Mouse (Mus musculus) hindbrain, embryonic 13.5 days (tissue): ENCODE measurements around the gene Aldh1b1. TPM values are rescaled to one million over a fixed set of nuclear protein-coding genes. Genes with fewer than 3 reads are reported as not detected.

Experiments
- ATAC-seq: fragments of 200-750 bp; cut with Nextera tagmentation; 2 replicates; pipeline ENCODE4 v1.8.0; 2017; ENCODE audit warnings: moderate TSS enrichment; ENCODE audit not compliant: low FRiP score
- H3K27ac ChIP-seq: fragments of 300-500 bp; sonication (generic); 2 replicates; pipeline ENCODE4 v1.5.1; 2015; ENCODE audit warnings: inconsistent platforms, mild to moderate bottlenecking, moderate library complexity
- H3K27me3 ChIP-seq: fragments of 300-500 bp; sonication (generic); 2 replicates; pipeline ENCODE4 v1.6.1; 2015; ENCODE audit warnings: mild to moderate bottlenecking, inconsistent platforms
- H3K36me3 ChIP-seq: fragments of 300-500 bp; sonication (generic); 2 replicates; pipeline ENCODE4 v1.6.1; 2015; ENCODE audit warnings: mild to moderate bottlenecking, inconsistent platforms
- H3K4me1 ChIP-seq: fragments of 300-500 bp; sonication (generic); replicated peaks from 2 replicates; pipeline ENCODE4 v1.6.1; 2015; ENCODE audit warnings: inconsistent platforms
- H3K4me2 ChIP-seq: fragments of 300-500 bp; sonication (generic); 2 replicates; pipeline ENCODE4 v1.6.1; 2015; ENCODE audit warnings: inconsistent platforms, mild to moderate bottlenecking, moderate library complexity
- H3K4me3 ChIP-seq: fragments of 300-500 bp; sonication (generic); 2 replicates; pipeline ENCODE4 v1.5.1; 2015; ENCODE audit warnings: mild to moderate bottlenecking, inconsistent platforms
- H3K9ac ChIP-seq: fragments of 300-500 bp; sonication (generic); 2 replicates; pipeline ENCODE4 v1.6.1; 2015; ENCODE audit warnings: mild to moderate bottlenecking, inconsistent platforms
- H3K9me3 ChIP-seq: fragments of 300-500 bp; sonication (generic); 2 replicates; pipeline ENCODE4 v1.6.1; 2016; ENCODE audit warnings: inconsistent platforms
- WGBS: fragments of 180-500 bp; shearing (Covaris S2); methylation state at CpG from one replicate; pipeline ENCODE4 v1.1.7; 2015; 5-methylcytosine and 5-hydroxymethylcytosine counted together
- polyA plus RNA-seq: library from polyadenylated mRNA; unstranded; fragments of >200 nt; fragmentation: Nextera tagmentation; extraction: Ambion mirVana; gene quantifications from 2 replicates; pipeline ENCODE4 v1.2.1, GENCODE M21; 2015

Aldh1b1 gene
- polyA plus RNA-seq, 1 experiment from 2014 or later = 18.0 TPM

DNA sequence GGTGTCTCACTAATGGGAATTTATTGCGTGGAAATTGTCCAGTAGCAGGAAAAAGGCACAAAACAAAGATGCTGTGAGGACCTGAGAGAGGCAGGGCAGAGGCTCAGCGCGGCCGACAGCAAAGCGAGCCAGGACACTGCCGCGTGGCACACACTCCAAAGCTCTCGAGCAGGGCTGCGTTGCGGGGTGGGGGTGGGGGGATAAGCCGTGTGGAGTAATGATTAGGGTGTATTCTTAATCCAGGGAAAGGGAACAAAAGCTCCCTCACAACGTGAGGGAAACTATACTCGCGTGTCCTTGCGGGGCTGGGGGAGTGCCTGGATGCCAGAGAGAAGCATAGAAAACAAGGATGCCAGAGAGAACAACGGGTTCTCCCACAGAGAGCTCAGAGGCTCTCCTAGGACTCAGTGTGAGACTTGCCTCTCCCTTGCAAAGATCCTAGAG is 33.7 kb upstream of the Aldh1b1 start:
- Histone ChIP-seq H3K4me2 (peak overlapping the region; percentile 45), H3K9ac (peak overlapping the region; percentile 66), H3K4me1 (peaks cover 78% of the 10 kb centered on the region), H3K27ac (peak overlapping the region; percentile 89), H3K4me3 (no peak overlapping the region), H3K27me3 (peaks cover 13% of the 10 kb centered on the region), H3K36me3 (no peaks in the 10 kb centered on the region), H3K9me3 (no peaks in the 10 kb centered on the region)
- ATAC-seq = peak; percentile 21; the same call in 1 of the 2 replicates
- 1% methylated on average over 16 of the region's 16 CpGs for WGBS

- 1% methylated on average over 11 of the region's 18 CpGs for WGBS
- peak overlapping the region; percentile 89 for H3K27ac ChIP-seq
- no peak overlapping the region for H3K4me3 ChIP-seq
- peaks cover 84% of the 10 kb centered on the region for H3K4me1 ChIP-seq
- peak overlapping the region; percentile 45 for H3K4me2 ChIP-seq
- no peaks in the 10 kb centered on the region for H3K36me3 ChIP-seq
- H3K9me3 ChIP-seq = no peaks in the 10 kb centered on the region
- H3K9ac ChIP-seq = peak overlapping the region; percentile 66
- peak; percentile 23; the same call in 1 of the 2 replicates for ATAC-seq
- peaks cover 13% of the 10 kb centered on the region for H3K27me3 ChIP-seq
Measured at GRCm38 (mm10) chr4:45765565-45766201, 33.1 kb upstream of the Aldh1b1 start.

DNA sequence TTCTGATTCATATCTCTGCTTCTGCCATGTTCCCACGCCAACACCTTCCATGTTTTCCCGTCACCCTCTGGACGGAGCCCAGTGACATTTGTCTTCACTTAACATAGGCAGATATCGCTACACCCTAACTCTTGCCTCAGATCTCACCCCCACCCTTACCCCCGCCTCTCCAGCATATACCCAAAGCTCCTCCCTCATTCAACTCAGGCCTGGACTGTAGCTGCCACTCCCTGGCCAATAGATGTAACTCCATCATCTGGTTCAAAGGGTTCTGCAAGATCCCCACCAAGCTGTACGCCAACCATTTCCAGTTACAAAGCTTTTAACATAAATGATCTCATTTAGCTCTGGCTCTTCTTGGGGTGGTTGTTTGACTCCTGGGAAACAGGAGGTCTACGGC is 32.0 kb upstream of the Aldh1b1 start:
- Histone ChIP-seq H3K27me3 (peaks cover 13% of the 10 kb centered on the region), H3K27ac (peak overlapping the region; percentile 12; the same call in 1 of the 2 replicates), H3K4me3 (no peak overlapping the region), H3K9me3 (no peaks in the 10 kb centered on the region), H3K36me3 (no peaks in the 10 kb centered on the region), H3K4me1 (peaks cover 93% of the 10 kb centered on the region), H3K4me2 (no peak overlapping the region), H3K9ac (no peak overlapping the region)
- WGBS = 81% methylated on average over 7 of the region's 7 CpGs
- no peak for ATAC-seq

DNA sequence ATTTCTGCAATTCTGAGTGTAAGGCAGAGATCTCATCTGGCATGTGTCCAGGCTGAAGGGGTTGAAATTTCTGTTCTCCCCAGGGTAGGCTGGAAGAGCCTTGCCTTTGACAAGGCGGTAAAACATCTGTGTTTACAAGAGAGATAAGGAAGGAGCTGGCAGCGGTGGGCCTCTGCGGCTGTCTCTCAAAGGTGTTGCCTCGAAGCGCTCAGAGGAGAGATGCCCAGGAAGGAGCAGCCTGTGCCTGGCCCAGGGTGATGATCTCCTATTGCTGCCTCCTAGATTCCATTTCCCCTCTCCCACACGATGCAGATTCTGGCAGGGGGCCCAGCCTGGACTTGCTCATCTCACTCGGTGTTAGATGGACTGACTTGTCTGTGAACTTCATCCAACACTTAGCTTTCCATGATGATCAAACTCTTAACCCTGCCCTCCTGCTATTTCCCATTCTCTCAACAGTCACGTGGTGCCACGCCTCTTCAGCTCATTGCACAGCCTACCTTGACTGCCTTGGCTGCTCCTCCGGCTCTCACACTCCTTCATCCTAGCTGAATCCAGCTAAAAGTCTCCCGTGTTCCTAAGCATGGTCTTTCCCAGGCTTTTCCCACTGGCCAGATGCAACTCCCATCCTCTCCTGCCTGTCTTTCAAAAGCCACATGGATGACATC is 30.8 kb upstream of the Aldh1b1 start:
- peak overlapping the region; percentile 30; the same call in 1 of the 2 replicates for H3K9ac ChIP-seq
- no peaks in the 10 kb centered on the region for H3K9me3 ChIP-seq
- WGBS = 61% methylated on average over 11 of the region's 11 CpGs
- no peak overlapping the region for H3K27ac ChIP-seq
- no peak for ATAC-seq
- peaks cover 88% of the 10 kb centered on the region for H3K4me1 ChIP-seq
- H3K27me3 ChIP-seq = peaks cover 20% of the 10 kb centered on the region
- no peaks in the 10 kb centered on the region for H3K36me3 ChIP-seq
- H3K4me3 ChIP-seq = no peak overlapping the region
- no peak overlapping the region for H3K4me2 ChIP-seq

DNA sequence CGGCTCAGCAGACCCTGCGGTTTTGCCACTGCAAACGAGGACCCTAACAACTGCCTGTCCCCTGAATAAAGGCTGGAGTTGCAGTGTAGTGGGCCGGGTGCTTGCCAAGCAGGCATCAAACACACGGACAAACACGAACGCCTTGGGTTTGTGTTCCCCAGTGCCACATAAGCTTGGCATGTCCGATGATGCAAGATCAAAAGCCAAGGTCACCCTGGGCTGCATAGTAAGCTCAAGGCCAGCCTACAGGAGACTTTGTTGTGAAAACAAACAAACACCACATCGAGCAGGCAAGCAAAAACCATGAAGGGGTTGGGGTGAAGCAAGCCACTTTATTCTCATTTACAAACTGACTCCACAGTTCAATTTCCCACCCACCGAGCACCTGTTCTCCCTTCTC is 29.7 kb upstream of the Aldh1b1 start:
- H3K36me3 ChIP-seq = no peaks in the 10 kb centered on the region
- H3K4me2 ChIP-seq = no peak overlapping the region
- peak overlapping the region; percentile 13; the same call in 1 of the 2 replicates for H3K9ac ChIP-seq
- H3K4me1 ChIP-seq = peaks cover 77% of the 10 kb centered on the region
- no peaks in the 10 kb centered on the region for H3K9me3 ChIP-seq
- ATAC-seq = no peak
- H3K27me3 ChIP-seq = peaks cover 20% of the 10 kb centered on the region
- H3K4me3 ChIP-seq = no peak overlapping the region
- 37% methylated on average over 10 of the region's 10 CpGs for whole genome bisulfite sequencing
- no peak overlapping the region for H3K27ac ChIP-seq

DNA sequence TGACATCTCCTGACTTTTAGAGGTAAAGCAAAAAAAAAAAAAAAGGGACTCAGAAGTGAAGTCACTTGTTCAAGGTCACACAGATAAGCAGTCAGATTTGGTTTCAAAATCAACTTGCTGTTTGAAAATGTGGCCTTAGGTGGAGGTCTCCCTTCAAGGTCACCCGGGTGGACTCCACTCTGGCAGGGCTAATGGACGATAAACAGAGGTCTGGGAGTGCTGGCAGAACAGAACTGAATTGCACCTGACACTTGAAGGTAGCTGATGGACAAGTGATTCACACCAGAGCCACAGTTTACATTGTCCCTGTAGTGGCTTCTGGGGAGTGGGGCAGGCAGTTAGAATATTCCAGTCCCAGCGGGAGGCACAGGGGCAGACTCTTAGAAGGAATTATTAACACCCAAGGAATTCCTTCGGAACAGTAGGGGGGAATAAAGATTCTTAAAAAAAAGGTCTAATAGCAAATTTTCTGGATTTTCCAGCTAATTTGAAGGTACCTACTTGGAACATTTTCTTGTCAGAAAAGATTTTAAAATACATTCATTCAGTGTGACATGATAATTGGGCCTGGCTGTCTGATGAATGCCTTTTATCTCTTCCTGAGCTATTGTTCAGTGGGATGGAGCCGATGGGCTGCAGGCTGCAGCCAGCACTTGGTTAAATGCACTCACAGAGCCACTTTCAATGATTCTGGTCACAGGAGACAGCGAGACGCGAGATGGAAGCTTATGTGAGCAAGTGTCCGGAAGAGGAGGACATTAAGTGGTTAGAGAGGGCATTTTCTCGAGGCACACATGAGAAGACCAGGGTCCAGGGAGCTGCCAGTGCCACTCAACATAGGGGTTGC is 28.8 kb upstream of the Aldh1b1 start:
- WGBS = 6% methylated on average over 10 of the region's 10 CpGs
- H3K4me2 ChIP-seq = no peak overlapping the region
- peaks cover 68% of the 10 kb centered on the region for H3K4me1 ChIP-seq
- no peak overlapping the region for H3K4me3 ChIP-seq
- no peaks in the 10 kb centered on the region for H3K9me3 ChIP-seq
- no peaks in the 10 kb centered on the region for H3K36me3 ChIP-seq
- peak overlapping the region; percentile 71 for H3K27ac ChIP-seq
- H3K9ac ChIP-seq = peak overlapping the region; percentile 57
- ATAC-seq = no peak
- H3K27me3 ChIP-seq = peaks cover 20% of the 10 kb centered on the region

DNA sequence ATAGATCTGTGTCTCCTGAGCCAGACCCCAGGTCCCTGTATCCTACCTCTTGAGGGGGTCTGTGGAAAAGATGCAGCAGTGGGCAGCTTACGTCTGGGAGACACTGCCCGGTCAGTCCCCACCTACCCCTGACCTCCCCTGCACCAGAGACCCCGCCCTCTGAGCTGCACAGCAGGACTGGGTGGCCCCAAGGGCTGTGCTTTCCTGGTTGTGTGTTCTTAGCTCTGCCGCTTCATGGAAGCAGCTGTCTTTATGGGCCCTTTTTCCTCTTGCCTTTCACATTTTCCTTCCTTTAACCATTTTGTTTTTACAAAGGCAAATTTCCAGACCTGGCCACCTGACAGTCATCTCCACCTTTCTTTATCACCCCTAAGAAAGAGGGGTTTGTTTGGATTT is 28.2 kb upstream of the Aldh1b1 start:
- H3K4me3 ChIP-seq = no peak overlapping the region
- peaks cover 62% of the 10 kb centered on the region for H3K4me1 ChIP-seq
- 5% methylated on average over 4 of the region's 4 CpGs for WGBS
- ATAC-seq = no peak
- H3K4me2 ChIP-seq = no peak overlapping the region
- H3K27me3 ChIP-seq = peaks cover 20% of the 10 kb centered on the region
- no peaks in the 10 kb centered on the region for H3K9me3 ChIP-seq
- peak overlapping the region; percentile 57 for H3K9ac ChIP-seq
- peak overlapping the region; percentile 71 for H3K27ac ChIP-seq
- H3K36me3 ChIP-seq = no peaks in the 10 kb centered on the region

GRCm38 (mm10) chr4:45771173-45771572 is 27.6 kb upstream of the Aldh1b1 start:
- ATAC-seq = peak; percentile 30; the same call in 1 of the 2 replicates
- H3K4me2 ChIP-seq = no peak overlapping the region
- WGBS = 10% methylated on average over 8 of the region's 8 CpGs
- H3K27ac ChIP-seq = peak overlapping the region; percentile 71
- H3K27me3 ChIP-seq = peaks cover 20% of the 10 kb centered on the region
- 0 out of 2 replicates have a peak overlapping the region, but pooled peaks have one; percentile 36 for H3K9ac ChIP-seq
- no peaks in the 10 kb centered on the region for H3K36me3 ChIP-seq
- no peak overlapping the region for H3K4me3 ChIP-seq
- H3K9me3 ChIP-seq = no peaks in the 10 kb centered on the region
- peaks cover 57% of the 10 kb centered on the region for H3K4me1 ChIP-seq

DNA sequence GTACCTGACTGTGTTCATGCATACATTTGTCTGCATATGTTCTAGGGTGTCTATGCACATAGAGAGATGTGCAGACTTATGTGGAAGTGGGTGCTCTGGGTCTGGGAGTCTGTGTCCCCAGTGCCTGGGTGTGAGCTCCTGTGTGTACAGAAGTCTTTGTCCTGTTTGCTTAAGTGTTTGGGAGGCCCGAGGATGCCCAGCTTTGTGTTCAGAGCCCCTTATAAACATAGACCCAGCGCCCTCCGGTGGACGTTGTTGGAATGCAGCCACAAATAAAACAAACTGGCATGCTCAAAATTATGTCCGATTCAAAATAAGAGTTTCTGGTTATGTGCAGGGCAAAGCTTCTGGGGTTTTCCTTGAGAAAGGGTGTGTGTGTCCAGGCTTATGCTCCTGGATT is 27.2 kb upstream of the Aldh1b1 start:
- Histone ChIP-seq H3K9me3 (no peaks in the 10 kb centered on the region), H3K4me3 (no peak overlapping the region), H3K36me3 (no peaks in the 10 kb centered on the region), H3K9ac (peak overlapping the region; percentile 36; the same call in 1 of the 2 replicates), H3K4me2 (no peak overlapping the region), H3K27me3 (peaks cover 20% of the 10 kb centered on the region), H3K4me1 (peaks cover 52% of the 10 kb centered on the region), H3K27ac (peak overlapping the region; percentile 71; the same call in 1 of the 2 replicates)
- 7% methylated on average over 5 of the region's 5 CpGs for WGBS
- ATAC-seq = peak; percentile 69

GRCm38 (mm10) chr4:45783671-45784070 is 15.2 kb upstream of the Aldh1b1 start:
- ATAC-seq = no peak
- peaks cover 9% of the 10 kb centered on the region for H3K4me1 ChIP-seq
- 55% methylated on average over 1 of the region's 1 CpGs for WGBS
- H3K27ac ChIP-seq = no peak overlapping the region
- H3K9ac ChIP-seq = no peak overlapping the region
- no peak overlapping the region for H3K4me3 ChIP-seq
- H3K9me3 ChIP-seq = no peaks in the 10 kb centered on the region
- no peak overlapping the region for H3K4me2 ChIP-seq
- H3K36me3 ChIP-seq = no peaks in the 10 kb centered on the region
- 0 out of 2 replicates have a peak, but pooled peaks cover 8% of the 10 kb centered on the region for H3K27me3 ChIP-seq

GRCm38 (mm10) chr4:45785959-45786358 is 12.9 kb upstream of the Aldh1b1 start:
- H3K9ac ChIP-seq = no peak overlapping the region
- H3K4me3 ChIP-seq = no peak overlapping the region
- H3K4me2 ChIP-seq = no peak overlapping the region
- H3K9me3 ChIP-seq = no peaks in the 10 kb centered on the region
- peaks cover 23% of the 10 kb centered on the region for H3K4me1 ChIP-seq
- H3K27me3 ChIP-seq = 0 out of 2 replicates have a peak, but pooled peaks cover 6% of the 10 kb centered on the region
- H3K27ac ChIP-seq = no peak overlapping the region
- H3K36me3 ChIP-seq = no peaks in the 10 kb centered on the region
- ATAC-seq = no peak
- WGBS = 17% methylated on average over 2 of the region's 2 CpGs

DNA sequence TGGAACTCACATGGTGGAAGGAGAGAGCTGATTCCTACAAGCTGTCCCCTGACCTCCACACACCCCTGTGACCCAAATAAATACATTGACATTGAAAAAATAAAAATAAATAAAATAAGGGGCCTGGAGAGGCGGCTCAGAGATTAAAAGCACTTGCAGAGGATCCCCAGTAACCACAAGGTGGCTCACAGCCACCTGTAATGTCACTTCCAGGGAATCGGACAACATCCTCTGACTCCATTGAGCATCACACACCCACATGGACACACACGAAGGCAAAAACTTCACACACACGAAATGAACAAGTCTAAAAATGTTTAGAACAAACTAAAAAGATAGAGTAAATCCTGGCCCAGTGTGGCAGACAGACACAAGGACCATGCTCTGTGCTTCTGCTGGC is 12.1 kb upstream of the Aldh1b1 start:
- Histone ChIP-seq H3K27ac (no peak overlapping the region), H3K4me3 (no peak overlapping the region), H3K36me3 (no peaks in the 10 kb centered on the region), H3K9ac (no peak overlapping the region), H3K9me3 (no peaks in the 10 kb centered on the region), H3K4me1 (peaks cover 23% of the 10 kb centered on the region), H3K4me2 (no peak overlapping the region), H3K27me3 (0 out of 2 replicates have a peak, but pooled peaks cover 6% of the 10 kb centered on the region)
- no peak for ATAC-seq
- WGBS = 61% methylated on average over 4 of the region's 4 CpGs
